Comparison of ENCODE assay signal across 16 mouse cellular contexts in the genomic region with DNA sequence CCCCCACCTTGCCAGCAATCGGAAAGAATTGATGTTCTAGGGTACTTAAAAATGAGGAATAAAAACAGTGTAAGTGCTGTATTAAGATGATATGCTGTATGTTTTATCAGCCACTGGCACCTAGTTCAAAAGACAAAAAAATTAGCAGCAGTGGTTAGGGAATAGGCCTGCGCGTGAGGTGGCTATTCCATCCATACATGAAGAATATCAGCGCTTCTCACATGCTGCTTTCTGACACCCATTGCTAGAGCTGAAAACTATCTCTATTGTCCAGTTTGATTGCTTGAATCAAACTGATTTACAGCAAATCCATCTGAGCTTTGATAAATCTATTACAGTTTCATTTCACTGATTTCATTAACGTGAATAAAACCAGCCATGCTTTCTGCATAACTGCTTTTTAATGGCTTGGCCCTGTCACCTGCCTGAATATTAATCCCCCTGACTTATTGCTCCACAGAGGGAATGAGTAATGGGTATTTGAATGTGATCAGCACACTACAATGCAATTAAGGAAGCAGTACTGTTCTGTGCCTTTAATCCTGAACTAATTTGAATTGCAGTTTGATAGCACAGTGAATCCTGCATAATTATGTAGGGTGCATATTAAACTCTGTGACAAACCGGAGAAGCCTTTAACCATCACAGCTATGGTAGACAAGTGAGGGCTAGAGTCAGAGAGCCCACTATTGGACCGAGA.
A peak's percentile ranks its signal among the peaks of the same experiment; 100 is the strongest.
DNase-seq lines count a peak whose midpoint lies in the region; ATAC-seq lines count a peak whose summit lies in the region.
"Had no signal": no experiment of that assay in that cellular context is flagged by ENCODE, and none has a peak within 500 bp of the region (broad histone marks: within the 10 kb centered on the region; RNA-seq: fewer than 3 reads in every experiment).

No protein-coding gene starts in this region.

- peak; percentile 31 for ATAC-seq in midbrain, embryonic 11.5 days (ENCODE audit: low FRiP score)
- ATAC-seq in forebrain, embryonic 16.5 days, result peak; percentile 59
- ATAC-seq in midbrain, embryonic 12.5 days (ENCODE audit: low FRiP score, low read depth), result peak; percentile 69
- ATAC-seq in neural tube, embryonic 14.5 days (ENCODE audit: low read depth), result peak; percentile 94
- ATAC-seq: liver, embryonic 12.5 days had no signal

- H3K27me3 ChIP-seq in midbrain, embryonic 11.5 days (ENCODE audit: control insufficient read depth, insufficient read depth, low read length), result no peaks in the 10 kb centered on the region
- peaks cover 45% of the 10 kb centered on the region for H3K27me3 ChIP-seq in midbrain, embryonic 10.5 days (ENCODE audit: low read depth, poor library complexity, severe bottlenecking)
- no peaks in the 10 kb centered on the region for H3K27me3 ChIP-seq in forebrain, embryonic 16.5 days (replicated peaks; ENCODE audit: control insufficient read depth, insufficient read depth, low read length)
- H3K27me3 ChIP-seq in midbrain, embryonic 12.5 days, result peaks cover 24% of the 10 kb centered on the region
- H3K27me3 ChIP-seq in neural tube, embryonic 14.5 days (ENCODE audit: control insufficient read depth, insufficient read depth, low read length), result no peaks in the 10 kb centered on the region
- H3K27me3 ChIP-seq: heart, embryonic 12.5 days; liver, embryonic 12.5 days; stomach, embryonic 15.5 days had no signal

- peaks cover 24% of the 10 kb centered on the region for H3K4me1 ChIP-seq in midbrain, embryonic 11.5 days (ENCODE audit: control insufficient read depth, insufficient read depth, low read length)
- H3K4me1 ChIP-seq in midbrain, embryonic 10.5 days, result peaks cover 50% of the 10 kb centered on the region
- H3K4me1 ChIP-seq in forebrain, embryonic 16.5 days (replicated peaks; ENCODE audit: control insufficient read depth, insufficient read depth, low read length), result peaks cover 34% of the 10 kb centered on the region
- peaks cover 45% of the 10 kb centered on the region for H3K4me1 ChIP-seq in midbrain, embryonic 12.5 days
- peaks cover 8% of the 10 kb centered on the region; the same call in 1 of the 2 replicates for H3K4me1 ChIP-seq in neural tube, embryonic 14.5 days (ENCODE audit: control insufficient read depth, insufficient read depth, low read length)
- H3K4me1 ChIP-seq: heart, embryonic 12.5 days; liver, embryonic 12.5 days; stomach, embryonic 15.5 days had no signal

- H3K9me3 ChIP-seq in midbrain, embryonic 11.5 days (ENCODE audit: control insufficient read depth, low read length), result no peaks in the 10 kb centered on the region
- no peaks in the 10 kb centered on the region for H3K9me3 ChIP-seq in midbrain, embryonic 10.5 days (replicated peaks)
- no peaks in the 10 kb centered on the region for H3K9me3 ChIP-seq in forebrain, embryonic 16.5 days (ENCODE audit: control insufficient read depth, low read length)
- no peaks in the 10 kb centered on the region for H3K9me3 ChIP-seq in midbrain, embryonic 12.5 days
- no peaks in the 10 kb centered on the region for H3K9me3 ChIP-seq in neural tube, embryonic 14.5 days (ENCODE audit: control insufficient read depth, low read length)
- H3K9me3 ChIP-seq: heart, embryonic 12.5 days; liver, embryonic 12.5 days; stomach, embryonic 15.5 days had no signal

- intact Hi-C loops in gastrocnemius, postnatal 14 days (cut with DNase I; ENCODE audit: low total_unique reads), result no loop called here

- no peaks in the 10 kb centered on the region for H3K36me3 ChIP-seq in midbrain, embryonic 11.5 days (ENCODE audit: control insufficient read depth, insufficient read depth, low read length)
- no peaks in the 10 kb centered on the region for H3K36me3 ChIP-seq in midbrain, embryonic 10.5 days
- H3K36me3 ChIP-seq in forebrain, embryonic 16.5 days (ENCODE audit: control insufficient read depth, insufficient read depth), result no peaks in the 10 kb centered on the region
- H3K36me3 ChIP-seq in midbrain, embryonic 12.5 days, result no peaks in the 10 kb centered on the region
- no peaks in the 10 kb centered on the region for H3K36me3 ChIP-seq in neural tube, embryonic 14.5 days (ENCODE audit: control insufficient read depth, insufficient read depth, low read length)
- H3K36me3 ChIP-seq: heart, embryonic 12.5 days; liver, embryonic 12.5 days; stomach, embryonic 15.5 days had no signal

- H3K27ac ChIP-seq in midbrain, embryonic 11.5 days (ENCODE audit: low read depth, low read length), result no peak overlapping the region
- H3K27ac ChIP-seq in midbrain, embryonic 10.5 days (replicated peaks), result no peak overlapping the region
- H3K27ac ChIP-seq in forebrain, embryonic 16.5 days (ENCODE audit: low read length), result no peak overlapping the region
- H3K27ac ChIP-seq in midbrain, embryonic 12.5 days (replicated peaks), result no peak overlapping the region
- H3K27ac ChIP-seq in neural tube, embryonic 14.5 days (ENCODE audit: low read depth, low read length), result no peak overlapping the region
- H3K27ac ChIP-seq: liver, embryonic 12.5 days; stomach, embryonic 15.5 days had no signal

- DNase-seq in midbrain, embryonic 11.5 days (ENCODE audit: low spot score, missing footprints), result no peak
- no peak for DNase-seq in midbrain, embryonic 10.5 days (ENCODE audit: low spot score)
- DNase-seq in gastrocnemius, postnatal 14 days, result no peak
- no peak for DNase-seq in right cerebral cortex, postnatal 25 days
- DNase-seq in urinary bladder, postnatal 10 days (ENCODE audit: low spot score), result no peak
- DNase-seq: B cell, adult 2 months; lung, postnatal 4 days; spleen, adult 18-20 months had no signal

- no peak overlapping the region for H3K4me3 ChIP-seq in midbrain, embryonic 11.5 days (ENCODE audit: low read depth, low read length)
- H3K4me3 ChIP-seq in midbrain, embryonic 10.5 days, result no peak overlapping the region
- no peak overlapping the region for H3K4me3 ChIP-seq in forebrain, embryonic 16.5 days (replicated peaks; ENCODE audit: low read length)
- H3K4me3 ChIP-seq in midbrain, embryonic 12.5 days, result no peak overlapping the region
- no peak overlapping the region for H3K4me3 ChIP-seq in neural tube, embryonic 14.5 days (ENCODE audit: low read depth, low read length)
- H3K4me3 ChIP-seq: erythroblast, embryonic 14.5 days; heart, embryonic 12.5 days; liver, embryonic 12.5 days; stomach, embryonic 15.5 days had no signal

- 74% methylated on average over 7 of the region's 7 CpGs for WGBS in midbrain, embryonic 11.5 days
- WGBS in midbrain, embryonic 10.5 days, result 77% methylated on average over 7 of the region's 7 CpGs
- 21% methylated on average over 7 of the region's 7 CpGs for WGBS in forebrain, embryonic 16.5 days
- WGBS in midbrain, embryonic 12.5 days, result 52% methylated on average over 7 of the region's 7 CpGs
- WGBS in neural tube, embryonic 14.5 days, result 25% methylated on average over 7 of the region's 7 CpGs

- no peak overlapping the region for H3K9ac ChIP-seq in midbrain, embryonic 11.5 days (ENCODE audit: low read length)
- no peak overlapping the region for H3K9ac ChIP-seq in forebrain, embryonic 16.5 days (replicated peaks; ENCODE audit: low read depth, low read length)
- no peak overlapping the region for H3K9ac ChIP-seq in midbrain, embryonic 12.5 days (replicated peaks)
- no peak overlapping the region for H3K9ac ChIP-seq in neural tube, embryonic 14.5 days (replicated peaks; ENCODE audit: low read depth, low read length)
- H3K9ac ChIP-seq: heart, embryonic 12.5 days; liver, embryonic 12.5 days; lung, embryonic 14.5 days; stomach, embryonic 15.5 days had no signal

- H3K4me2 ChIP-seq in midbrain, embryonic 11.5 days, result no peak overlapping the region
- H3K4me2 ChIP-seq in forebrain, embryonic 16.5 days (ENCODE audit: low read length), result no peak overlapping the region
- H3K4me2 ChIP-seq in midbrain, embryonic 12.5 days (replicated peaks), result no peak overlapping the region
- no peak overlapping the region for H3K4me2 ChIP-seq in neural tube, embryonic 14.5 days (ENCODE audit: low read depth, low read length)
- H3K4me2 ChIP-seq: heart, embryonic 12.5 days; liver, embryonic 12.5 days; lung, embryonic 14.5 days; stomach, embryonic 15.5 days had no signal

Comparison
In these comparisons a context has a peak if more than half of its experiments do, and no peak if none do; other contexts are left out.
1. ATAC-seq: peak in every context shown above with its lines; median percentile 94 in neural tube, embryonic 14.5 days; 69 in midbrain, embryonic 12.5 days; 59 in forebrain, embryonic 16.5 days; 31 in midbrain, embryonic 11.5 days.